22 mouse cellular contexts compared by ENCODE assay signal in the genomic region with DNA sequence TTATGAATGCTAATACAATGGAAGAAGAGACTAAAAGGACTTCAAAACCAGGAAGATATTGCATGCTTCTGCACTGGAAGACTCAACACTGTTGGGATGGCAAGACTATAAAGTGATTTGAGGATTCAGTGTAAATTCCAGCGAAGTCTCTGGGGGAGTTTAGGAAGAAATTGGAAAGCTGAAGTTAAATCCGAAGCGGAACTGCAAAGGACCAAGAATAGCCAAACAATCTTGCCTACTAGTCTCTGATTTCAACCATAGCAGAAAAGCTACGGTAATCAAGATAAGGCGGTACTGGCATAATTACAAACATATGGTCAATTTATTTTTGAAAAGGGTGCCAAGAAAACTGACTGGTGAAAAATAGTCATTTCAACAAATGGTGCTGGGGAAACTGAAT.
"Had no signal": no experiment of that assay in that cellular context is flagged by ENCODE, and none has a peak within 500 bp of the region (broad histone marks: within the 10 kb centered on the region; RNA-seq: fewer than 3 reads in every experiment).

No protein-coding gene starts in this region.

- H3K4me2 ChIP-seq: kidney, embryonic 15.5 days; limb, embryonic 12.5 days; limb, embryonic 15.5 days; liver, embryonic 11.5 days; lung, embryonic 15.5 days; midbrain, embryonic 13.5 days; neural tube, embryonic 13.5 days had no signal

- H3K27me3 ChIP-seq: kidney, embryonic 15.5 days; limb, embryonic 12.5 days; limb, embryonic 15.5 days; lung, embryonic 15.5 days; megakaryocyte, embryonic 14.5 days; midbrain, embryonic 13.5 days; neural tube, embryonic 13.5 days had no signal

- DNase-seq: kidney, postnatal 10 days; kidney, postnatal 36 days; left cerebral cortex, postnatal 4 days; liver, postnatal 0 days; lung, postnatal 10 days; lung, postnatal 36 days; retina, postnatal 1 day; thymus, adult 2 months; thymus, postnatal 14 days; thymus, postnatal 4 days had no signal

- ATAC-seq: liver, postnatal 0 days; midbrain, embryonic 13.5 days; midbrain, embryonic 16.5 days had no signal

- H3K9ac ChIP-seq: kidney, embryonic 15.5 days; limb, embryonic 12.5 days; limb, embryonic 15.5 days; liver, embryonic 14.5 days; liver, postnatal 0 days; lung, embryonic 15.5 days; midbrain, embryonic 13.5 days; neural tube, embryonic 13.5 days had no signal

- H3K27ac ChIP-seq: kidney, embryonic 15.5 days; limb, embryonic 12.5 days; limb, embryonic 15.5 days; liver, embryonic 14.5 days; lung, embryonic 15.5 days; midbrain, embryonic 10.5 days; midbrain, embryonic 13.5 days; neural tube, embryonic 13.5 days had no signal

- H3K36me3 ChIP-seq: kidney, embryonic 15.5 days; limb, embryonic 12.5 days; limb, embryonic 15.5 days; lung, embryonic 15.5 days; midbrain, embryonic 10.5 days; midbrain, embryonic 13.5 days; neural tube, embryonic 13.5 days had no signal

- H3K9me3 ChIP-seq: kidney, embryonic 15.5 days; limb, embryonic 12.5 days; limb, embryonic 15.5 days; lung, embryonic 15.5 days; midbrain, embryonic 10.5 days; midbrain, embryonic 13.5 days; neural tube, embryonic 13.5 days had no signal

- H3K4me3 ChIP-seq: kidney, embryonic 15.5 days; limb, embryonic 12.5 days; limb, embryonic 15.5 days; lung, embryonic 15.5 days; megakaryocyte, embryonic 14.5 days; midbrain, embryonic 10.5 days; midbrain, embryonic 13.5 days; myocyte; neural tube, embryonic 13.5 days had no signal

- H3K4me1 ChIP-seq: kidney, embryonic 15.5 days; limb, embryonic 12.5 days; limb, embryonic 15.5 days; lung, embryonic 15.5 days; megakaryocyte, embryonic 14.5 days; midbrain, embryonic 10.5 days; midbrain, embryonic 13.5 days; neural tube, embryonic 13.5 days had no signal
